Mouse (Mus musculus): ENCODE data around the gene Casr. TPM values are rescaled to one million over a fixed set of nuclear protein-coding genes. Genes with fewer than 3 reads are reported as not detected.

Gene Casr
- total RNA-seq, 1 experiment from 2014 or later = not detected

Other genes starting within 250 kb of the Casr start
- not detected in 2 replicates for gene BC117090, start 227.8 kb downstream of the Casr start, total RNA-seq (2021)
- gene BC100530, start 194.4 kb downstream of the Casr start, total RNA-seq (2021) = 1.5 TPM in 1 of 2 replicates, not detected in the other
- 0.94 TPM in 1 of 2 replicates, not detected in the other for gene Stfa2, start 153.7 kb downstream of the Casr start, total RNA-seq (2021)
- not detected in 2 replicates for gene Stfa3, start 106.7 kb downstream of the Casr start, total RNA-seq (2021)
- gene Cd86, start 103.9 kb upstream of the Casr start, total RNA-seq (2021) = 2.1 and 3.9 TPM in 2 replicates
- gene Ildr1, start 131.8 kb upstream of the Casr start, total RNA-seq (2021) = 0.41 TPM in 1 of 2 replicates, not detected in the other
- 2.6 and 5.3 TPM in 2 replicates for gene Slc15a2, start 222.8 kb upstream of the Casr start, total RNA-seq (2021)